Mouse (Mus musculus): ENCODE measurements around the gene Pfdn4. TPM values are rescaled to one million over a fixed set of nuclear protein-coding genes. Genes with fewer than 3 reads are reported as not detected.
A peak's percentile ranks its signal among the peaks of the same experiment; 100 is the strongest.

Gene Pfdn4
- polyA plus RNA-seq, 1 experiment from 2014 or later: 120 TPM

DNA sequence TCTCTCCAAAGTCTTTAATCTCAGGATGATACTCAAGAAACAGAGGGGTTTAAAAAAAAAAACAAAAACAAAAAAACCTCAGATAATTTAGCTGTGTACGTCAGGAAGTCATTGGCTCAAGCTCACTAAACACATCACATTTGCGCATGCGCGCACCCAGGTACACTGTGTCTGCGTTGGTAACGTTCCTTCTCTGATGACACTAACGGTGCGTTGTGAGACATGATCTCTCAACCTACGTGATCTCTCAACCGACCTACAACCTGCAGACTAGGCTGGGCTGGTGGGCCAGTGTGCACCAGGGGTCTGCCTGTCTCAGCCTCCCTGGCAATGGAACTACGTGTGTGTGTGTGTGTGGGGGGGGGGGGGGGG lies 38.6 kb downstream of the Pfdn4 start:
- no peak for ATAC-seq (ENCODE audit: low FRiP score, low read depth)
- Histone ChIP-seq H3K9me3 (no peaks in the 10 kb centered on the region), H3K27me3 (no peaks in the 10 kb centered on the region), H3K4me3 (no peak overlapping the region), H3K36me3 (no peaks in the 10 kb centered on the region), H3K9ac (replicated peaks) (no peak overlapping the region), H3K4me1 (peaks cover 5% of the 10 kb centered on the region; the same call in 1 of the 2 replicates), H3K4me2 (replicated peaks) (no peak overlapping the region), H3K27ac (replicated peaks) (no peak overlapping the region)
- 95% methylated on average over 11 of the region's 11 CpGs for WGBS

DNA sequence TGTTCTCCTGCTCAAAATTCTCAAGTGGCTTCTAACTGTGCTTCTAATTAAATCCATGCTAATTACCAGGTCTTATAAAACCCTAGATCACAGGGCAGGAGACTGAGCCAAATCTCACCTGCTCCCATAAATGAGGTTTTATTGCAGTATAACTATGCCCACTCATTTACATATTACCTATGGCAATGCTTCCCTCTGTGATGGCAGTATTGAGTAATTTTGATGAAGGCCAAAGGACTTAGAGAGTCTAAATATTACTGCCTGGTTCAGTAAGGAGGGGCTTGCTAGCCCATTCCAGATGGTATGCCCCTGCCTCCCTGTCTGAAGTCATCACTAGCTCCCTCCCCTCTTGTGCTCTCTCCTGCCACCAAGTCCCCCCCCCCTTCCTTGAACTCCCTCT lies 39.6 kb downstream of the Pfdn4 start:
- H3K9me3 ChIP-seq: no peaks in the 10 kb centered on the region
- H3K36me3 ChIP-seq: no peaks in the 10 kb centered on the region
- no peak overlapping the region for H3K27ac ChIP-seq (replicated peaks)
- no peak overlapping the region for H3K4me3 ChIP-seq
- H3K9ac ChIP-seq (replicated peaks): no peak overlapping the region
- no peak for ATAC-seq (ENCODE audit: low FRiP score, low read depth)
- H3K27me3 ChIP-seq: no peaks in the 10 kb centered on the region
- H3K4me2 ChIP-seq (replicated peaks): no peak overlapping the region
- H3K4me1 ChIP-seq: peaks cover 4% of the 10 kb centered on the region; the same call in 1 of the 2 replicates

GRCm38 (mm10) chr2:170539211-170539610 lies 43.0 kb downstream of the Pfdn4 start:
- WGBS: 89% methylated on average over 9 of the region's 9 CpGs
- no peaks in the 10 kb centered on the region for H3K36me3 ChIP-seq
- H3K4me2 ChIP-seq (replicated peaks): no peak overlapping the region
- no peak overlapping the region for H3K4me3 ChIP-seq
- H3K27ac ChIP-seq (replicated peaks): no peak overlapping the region
- no peak for ATAC-seq (ENCODE audit: low FRiP score, low read depth)
- H3K9me3 ChIP-seq: no peaks in the 10 kb centered on the region
- H3K4me1 ChIP-seq: peaks cover 3% of the 10 kb centered on the region; the same call in 1 of the 2 replicates
- H3K9ac ChIP-seq (replicated peaks): no peak overlapping the region
- no peaks in the 10 kb centered on the region for H3K27me3 ChIP-seq

GRCm38 (mm10) chr2:170543625-170544024 lies 47.4 kb downstream of the Pfdn4 start:
- H3K4me1 ChIP-seq: peaks cover 18% of the 10 kb centered on the region
- WGBS: 82% methylated on average over 5 of the region's 5 CpGs
- H3K9ac ChIP-seq (replicated peaks): no peak overlapping the region
- H3K27ac ChIP-seq (replicated peaks): no peak overlapping the region
- H3K27me3 ChIP-seq: no peaks in the 10 kb centered on the region
- no peak overlapping the region for H3K4me2 ChIP-seq (replicated peaks)
- ATAC-seq (ENCODE audit: low FRiP score, low read depth): no peak
- H3K36me3 ChIP-seq: no peaks in the 10 kb centered on the region
- no peak overlapping the region for H3K4me3 ChIP-seq
- H3K9me3 ChIP-seq: no peaks in the 10 kb centered on the region

DNA sequence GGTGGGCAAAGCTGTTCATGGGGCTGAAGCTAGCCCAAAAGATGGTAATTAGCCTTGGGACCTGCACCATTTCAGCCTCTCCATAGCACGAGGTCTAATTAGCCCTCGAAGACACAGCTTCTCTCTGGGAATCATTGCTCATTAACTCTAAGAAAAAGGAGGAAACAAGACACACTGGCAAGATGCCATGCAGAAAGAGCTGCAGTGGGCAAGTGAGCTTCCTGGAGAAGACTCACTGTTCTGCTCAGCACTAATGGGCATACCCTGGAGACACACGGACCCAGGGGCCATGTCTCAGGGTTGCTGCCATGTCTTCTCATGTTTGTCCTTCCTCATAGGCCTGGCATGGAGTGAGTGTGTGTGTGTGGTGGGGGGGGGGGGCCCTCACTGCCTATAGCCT lies 47.9 kb downstream of the Pfdn4 start:
- 85% methylated on average over 3 of the region's 3 CpGs for WGBS
- Histone ChIP-seq H3K4me1 (peaks cover 21% of the 10 kb centered on the region), H3K27me3 (no peaks in the 10 kb centered on the region), H3K36me3 (no peaks in the 10 kb centered on the region), H3K4me3 (no peak overlapping the region), H3K9ac (replicated peaks) (no peak overlapping the region), H3K27ac (replicated peaks) (no peak overlapping the region), H3K9me3 (no peaks in the 10 kb centered on the region), H3K4me2 (replicated peaks) (no peak overlapping the region)
- ATAC-seq (ENCODE audit: low FRiP score, low read depth): no peak

GRCm38 (mm10) chr2:170544950-170545349 lies 48.7 kb downstream of the Pfdn4 start:
- no peak for ATAC-seq (ENCODE audit: low FRiP score, low read depth)
- H3K27ac ChIP-seq (replicated peaks): no peak overlapping the region

DNA sequence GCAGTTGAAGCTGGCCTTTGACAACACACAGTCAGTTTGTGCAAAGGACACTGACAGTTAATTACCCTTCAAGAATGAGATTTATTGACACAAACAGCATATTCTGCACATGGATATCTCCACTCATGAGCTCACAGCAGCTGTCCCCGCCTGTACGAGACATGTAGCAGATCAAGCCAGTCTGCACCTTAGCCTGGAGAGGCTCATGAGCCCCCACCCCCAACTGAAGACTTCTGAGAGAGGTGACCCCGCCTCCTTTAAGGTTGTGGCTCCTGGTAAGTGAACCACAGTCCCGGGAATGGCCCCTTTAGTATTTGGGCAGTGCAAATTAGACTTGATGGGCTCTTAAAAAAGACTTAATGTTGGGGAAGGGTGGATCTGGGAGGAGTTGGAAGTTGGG lies 49.5 kb downstream of the Pfdn4 start:
- Histone ChIP-seq H3K4me2 (replicated peaks) (no peak overlapping the region), H3K4me3 (no peak overlapping the region), H3K27ac (replicated peaks) (no peak overlapping the region), H3K9me3 (no peaks in the 10 kb centered on the region), H3K4me1 (peaks cover 23% of the 10 kb centered on the region), H3K27me3 (no peaks in the 10 kb centered on the region), H3K36me3 (no peaks in the 10 kb centered on the region), H3K9ac (replicated peaks) (no peak overlapping the region)
- no peak for ATAC-seq (ENCODE audit: low FRiP score, low read depth)
- 65% methylated on average over 4 of the region's 4 CpGs for WGBS

More at GRCm38 (mm10) chr2:170544950-170545349, 48.7 kb downstream of the Pfdn4 start:
- Histone ChIP-seq H3K9me3 (no peaks in the 10 kb centered on the region), H3K4me2 (replicated peaks) (no peak overlapping the region), H3K4me1 (peaks cover 21% of the 10 kb centered on the region), H3K36me3 (no peaks in the 10 kb centered on the region), H3K4me3 (no peak overlapping the region), H3K27me3 (no peaks in the 10 kb centered on the region), H3K9ac (replicated peaks) (no peak overlapping the region)
- WGBS: 88% methylated on average over 7 of the region's 7 CpGs

- Histone ChIP-seq H3K36me3 (no peaks in the 10 kb centered on the region), H3K4me1 (peaks cover 39% of the 10 kb centered on the region), H3K9ac (replicated peaks) (no peak overlapping the region), H3K27me3 (no peaks in the 10 kb centered on the region), H3K4me3 (no peak overlapping the region), H3K9me3 (no peaks in the 10 kb centered on the region), H3K27ac (replicated peaks) (no peak overlapping the region), H3K4me2 (replicated peaks) (no peak overlapping the region)
- ATAC-seq (ENCODE audit: low FRiP score, low read depth): no peak
- WGBS: 14% methylated on average over 6 of the region's 6 CpGs
These were observed 51.3 kb downstream of the Pfdn4 start for GRCm38 (mm10) chr2:170547526-170547925.

DNA sequence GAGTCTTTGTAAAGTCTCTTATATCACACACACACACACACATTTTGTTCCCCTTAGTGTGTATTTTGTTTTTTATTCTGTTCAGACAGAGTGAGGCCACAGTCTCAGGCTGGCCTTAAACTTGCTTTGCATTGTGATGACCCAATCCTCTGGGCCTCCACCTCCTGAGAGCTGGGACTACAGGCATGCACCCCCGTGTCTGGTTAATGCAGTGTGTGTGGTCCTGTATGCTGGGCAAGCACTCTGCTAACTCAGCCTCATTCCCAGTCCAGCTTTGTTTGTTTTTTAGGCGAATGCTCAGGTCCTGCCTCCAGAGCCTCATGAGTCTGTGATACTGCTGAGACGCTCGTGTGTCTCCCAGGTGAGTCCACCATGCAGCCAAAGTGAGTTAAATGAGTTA lies 51.8 kb downstream of the Pfdn4 start:
- Histone ChIP-seq H3K9me3 (no peaks in the 10 kb centered on the region), H3K4me3 (no peak overlapping the region), H3K4me1 (peaks cover 39% of the 10 kb centered on the region), H3K27ac (replicated peaks) (0 out of 2 replicates have a peak overlapping the region, but pooled peaks have one; percentile 25), H3K4me2 (replicated peaks) (no peak overlapping the region), H3K27me3 (no peaks in the 10 kb centered on the region), H3K9ac (replicated peaks) (no peak overlapping the region), H3K36me3 (no peaks in the 10 kb centered on the region)
- no peak for ATAC-seq (ENCODE audit: low FRiP score, low read depth)
- WGBS: 34% methylated on average over 4 of the region's 4 CpGs

- Histone ChIP-seq H3K4me1 (peaks cover 39% of the 10 kb centered on the region), H3K27me3 (no peaks in the 10 kb centered on the region), H3K36me3 (no peaks in the 10 kb centered on the region), H3K4me3 (no peak overlapping the region), H3K4me2 (replicated peaks) (no peak overlapping the region), H3K9me3 (no peaks in the 10 kb centered on the region), H3K27ac (replicated peaks) (no peak overlapping the region), H3K9ac (replicated peaks) (no peak overlapping the region)
- ATAC-seq (ENCODE audit: low FRiP score, low read depth): no peak
- 89% methylated on average over 2 of the region's 2 CpGs for WGBS
These were observed 52.9 kb downstream of the Pfdn4 start for GRCm38 (mm10) chr2:170549146-170549545.

DNA sequence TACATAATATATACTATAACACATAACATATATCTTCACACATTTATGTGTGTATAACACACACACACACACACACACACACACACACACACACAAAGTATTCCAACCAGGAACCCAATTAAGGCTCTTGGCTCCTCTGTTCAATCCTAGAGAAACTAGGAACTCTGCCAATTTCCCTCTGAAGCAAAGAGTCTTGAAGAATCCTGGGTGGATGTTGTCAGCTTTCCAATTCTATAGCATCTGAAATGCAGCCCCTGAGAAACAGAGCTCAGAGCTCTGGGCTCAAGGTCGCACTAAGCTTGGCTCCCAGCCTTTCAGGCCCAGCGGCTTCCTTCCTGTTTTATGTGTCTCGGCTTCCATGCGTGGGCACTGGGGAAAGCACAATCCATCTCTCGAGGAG lies 54.0 kb downstream of the Pfdn4 start:
- Histone ChIP-seq H3K4me1 (peaks cover 39% of the 10 kb centered on the region), H3K4me2 (replicated peaks) (no peak overlapping the region), H3K27ac (replicated peaks) (no peak overlapping the region), H3K9ac (replicated peaks) (no peak overlapping the region), H3K27me3 (no peaks in the 10 kb centered on the region), H3K4me3 (no peak overlapping the region), H3K36me3 (no peaks in the 10 kb centered on the region), H3K9me3 (no peaks in the 10 kb centered on the region)
- no peak for ATAC-seq (ENCODE audit: low FRiP score, low read depth)
- 61% methylated on average over 5 of the region's 5 CpGs for WGBS

DNA sequence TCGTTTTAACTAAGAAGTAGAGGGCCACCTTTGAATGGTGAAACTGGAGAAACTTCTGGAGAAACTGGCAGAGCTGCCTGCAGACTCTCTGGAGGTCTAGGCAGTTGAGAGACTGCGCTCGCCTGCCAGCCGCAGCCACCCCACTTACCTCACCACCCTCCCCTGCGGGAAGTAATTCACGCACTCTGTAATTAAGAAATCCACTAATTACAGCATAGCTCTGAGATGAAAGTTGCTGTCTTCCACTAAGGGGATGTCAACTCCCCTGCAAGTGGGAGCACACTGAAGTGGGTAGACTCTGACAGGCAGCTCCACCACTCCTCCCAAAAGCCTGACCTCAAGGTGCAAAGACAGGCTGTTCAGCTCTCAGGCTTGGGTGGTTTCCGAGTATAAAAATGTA lies 55.9 kb downstream of the Pfdn4 start:
- 78% methylated on average over 7 of the region's 7 CpGs for WGBS
- Histone ChIP-seq H3K4me1 (peaks cover 35% of the 10 kb centered on the region), H3K36me3 (no peaks in the 10 kb centered on the region), H3K4me3 (no peak overlapping the region), H3K27me3 (no peaks in the 10 kb centered on the region), H3K27ac (replicated peaks) (no peak overlapping the region), H3K9ac (replicated peaks) (no peak overlapping the region), H3K4me2 (replicated peaks) (no peak overlapping the region), H3K9me3 (no peaks in the 10 kb centered on the region)
- ATAC-seq (ENCODE audit: low FRiP score, low read depth): no peak

Data from midbrain, embryonic 12.5 days (tissue).